Mouse (Mus musculus): ENCODE measurements around the gene Pip4k2c. TPM values are rescaled to one million over a fixed set of nuclear protein-coding genes. Genes with fewer than 3 reads are reported as not detected.
A peak's percentile ranks its signal among the peaks of the same experiment; 100 is the strongest.

Pip4k2c gene
- 16.4 and 17.2 TPM in 2 replicates for polyA plus RNA-seq (2014; fragmentation: Nextera tagmentation; extraction: Ambion mirVana)

- peak within 1 kb of the TSS; percentile 87 for H3K4me3 ChIP-seq (ENCODE audit: low read depth, low read length)
- under 1% methylated on average over 47 of the region's 47 CpGs for WGBS
- H3K27ac ChIP-seq (ENCODE audit: low read depth, low read length), result no peak within 1 kb of the TSS
- DNase-seq (ENCODE audit: low spot score) (peak; percentile 95), ATAC-seq (replicated peaks; ENCODE audit: low FRiP score) (peak; percentile 99)
- no peaks in the 10 kb centered on the region for H3K27me3 ChIP-seq (ENCODE audit: control insufficient read depth, insufficient read depth, low read length)
- no peaks in the 10 kb centered on the region for H3K9me3 ChIP-seq (ENCODE audit: control insufficient read depth, low read length)
- peak within 1 kb of the TSS; percentile 95 for H3K4me2 ChIP-seq (ENCODE audit: low read depth, low read length, severe bottlenecking)
- peaks cover 8% of the 10 kb centered on the region; the same call in 1 of the 2 replicates for H3K4me1 ChIP-seq (replicated peaks; ENCODE audit: control insufficient read depth, insufficient read depth, low read length)
- H3K9ac ChIP-seq (ENCODE audit: low read length), result peak within 1 kb of the TSS; percentile 81
- no peaks in the 10 kb centered on the region; the same call in 1 of the 2 replicates for H3K36me3 ChIP-seq (ENCODE audit: control insufficient read depth, insufficient read depth, low read length)
These were observed at the start of gene Pip4k2c for GRCm38 (mm10) chr10:127211414-127211854. Gene Pip4k2c, minus strand, starts transcription at chr10:127211585.

GRCm38 (mm10) chr10:127258489-127258888 is 47.1 kb upstream of the Pip4k2c start:
- WGBS, result 91% methylated on average over 8 of the region's 8 CpGs
- Histone ChIP-seq H3K27me3 (ENCODE audit: control insufficient read depth, insufficient read depth, low read length) (peaks cover 4% of the 10 kb centered on the region; the same call in 1 of the 2 replicates), H3K36me3 (ENCODE audit: control insufficient read depth, insufficient read depth, low read length) (no peaks in the 10 kb centered on the region), H3K27ac (ENCODE audit: low read depth, low read length) (no peak overlapping the region), H3K4me3 (ENCODE audit: low read depth, low read length) (no peak overlapping the region), H3K9ac (ENCODE audit: low read length) (no peak overlapping the region), H3K4me2 (ENCODE audit: low read depth, low read length, severe bottlenecking) (no peak overlapping the region), H3K9me3 (ENCODE audit: control insufficient read depth, low read length) (no peaks in the 10 kb centered on the region), H3K4me1 (replicated peaks; ENCODE audit: control insufficient read depth, insufficient read depth, low read length) (peaks cover 8% of the 10 kb centered on the region)
- ATAC-seq (replicated peaks; ENCODE audit: low FRiP score) (no peak), DNase-seq (ENCODE audit: low spot score) (no peak)

- no peak for ATAC-seq (replicated peaks; ENCODE audit: low FRiP score)
- Histone ChIP-seq H3K9me3 (ENCODE audit: control insufficient read depth, low read length) (no peaks in the 10 kb centered on the region), H3K9ac (ENCODE audit: low read length) (no peak overlapping the region)
These were observed 46.4 kb upstream of the Pip4k2c start for GRCm38 (mm10) chr10:127257790-127258189.

GRCm38 (mm10) chr10:127255625-127256345 is 44.4 kb upstream of the Pip4k2c start:
- Histone ChIP-seq H3K36me3 (ENCODE audit: control insufficient read depth, insufficient read depth, low read length) (no peaks in the 10 kb centered on the region), H3K9me3 (ENCODE audit: control insufficient read depth, low read length) (no peaks in the 10 kb centered on the region), H3K4me3 (ENCODE audit: low read depth, low read length) (0 out of 2 replicates have a peak overlapping the region, but pooled peaks have one; percentile 9), H3K27ac (ENCODE audit: low read depth, low read length) (no peak overlapping the region), H3K4me2 (ENCODE audit: low read depth, low read length, severe bottlenecking) (peak overlapping the region; percentile 32; the same call in 1 of the 2 replicates), H3K4me1 (replicated peaks; ENCODE audit: control insufficient read depth, insufficient read depth, low read length) (0 out of 2 replicates have a peak, but pooled peaks cover under 1% of the 10 kb centered on the region), H3K27me3 (ENCODE audit: control insufficient read depth, insufficient read depth, low read length) (no peaks in the 10 kb centered on the region), H3K9ac (ENCODE audit: low read length) (no peak overlapping the region)
- peak; percentile 81 for DNase-seq (ENCODE audit: low spot score)
- ATAC-seq (replicated peaks; ENCODE audit: low FRiP score), result peak; percentile 72
- WGBS, result 22% methylated on average over 14 of the region's 14 CpGs

More at GRCm38 (mm10) chr10:127257790-127258189, 46.4 kb upstream of the Pip4k2c start:
- no peak for DNase-seq (ENCODE audit: low spot score)
- Histone ChIP-seq H3K4me3 (ENCODE audit: low read depth, low read length) (no peak overlapping the region), H3K4me2 (ENCODE audit: low read depth, low read length, severe bottlenecking) (no peak overlapping the region), H3K27ac (ENCODE audit: low read depth, low read length) (no peak overlapping the region), H3K36me3 (ENCODE audit: control insufficient read depth, insufficient read depth, low read length) (no peaks in the 10 kb centered on the region), H3K4me1 (replicated peaks; ENCODE audit: control insufficient read depth, insufficient read depth, low read length) (peaks cover 8% of the 10 kb centered on the region), H3K27me3 (ENCODE audit: control insufficient read depth, insufficient read depth, low read length) (peaks cover 2% of the 10 kb centered on the region; the same call in 1 of the 2 replicates)
- 86% methylated on average over 6 of the region's 6 CpGs for WGBS

GRCm38 (mm10) chr10:127250810-127251209 is 39.4 kb upstream of the Pip4k2c start:
- 89% methylated on average over 5 of the region's 5 CpGs for WGBS
- ATAC-seq (replicated peaks; ENCODE audit: low FRiP score), result no peak

GRCm38 (mm10) chr10:127238241-127238824 is 26.9 kb upstream of the Pip4k2c start:
- H3K4me2 ChIP-seq (ENCODE audit: low read depth, low read length, severe bottlenecking), result no peak overlapping the region
- ATAC-seq (replicated peaks; ENCODE audit: low FRiP score), result no peak
- H3K27me3 ChIP-seq (ENCODE audit: control insufficient read depth, insufficient read depth, low read length), result no peaks in the 10 kb centered on the region
- no peak for DNase-seq (ENCODE audit: low spot score)
- no peaks in the 10 kb centered on the region for H3K9me3 ChIP-seq (ENCODE audit: control insufficient read depth, low read length)
- no peaks in the 10 kb centered on the region; the same call in 1 of the 2 replicates for H3K4me1 ChIP-seq (replicated peaks; ENCODE audit: control insufficient read depth, insufficient read depth, low read length)
- no peaks in the 10 kb centered on the region for H3K36me3 ChIP-seq (ENCODE audit: control insufficient read depth, insufficient read depth, low read length)
- H3K4me3 ChIP-seq (ENCODE audit: low read depth, low read length), result no peak overlapping the region
- no peak overlapping the region for H3K9ac ChIP-seq (ENCODE audit: low read length)
- WGBS, result 75% methylated on average over 18 of the region's 18 CpGs
- no peak overlapping the region for H3K27ac ChIP-seq (ENCODE audit: low read depth, low read length)

More at GRCm38 (mm10) chr10:127250810-127251209, 39.4 kb upstream of the Pip4k2c start:
- Histone ChIP-seq H3K27ac (ENCODE audit: low read depth, low read length) (no peak overlapping the region), H3K36me3 (ENCODE audit: control insufficient read depth, insufficient read depth, low read length) (no peaks in the 10 kb centered on the region), H3K9ac (ENCODE audit: low read length) (no peak overlapping the region), H3K4me3 (ENCODE audit: low read depth, low read length) (no peak overlapping the region), H3K27me3 (ENCODE audit: control insufficient read depth, insufficient read depth, low read length) (no peaks in the 10 kb centered on the region), H3K4me1 (replicated peaks; ENCODE audit: control insufficient read depth, insufficient read depth, low read length) (no peaks in the 10 kb centered on the region), H3K4me2 (ENCODE audit: low read depth, low read length, severe bottlenecking) (no peak overlapping the region), H3K9me3 (ENCODE audit: control insufficient read depth, low read length) (no peaks in the 10 kb centered on the region)
- no peak for DNase-seq (ENCODE audit: low spot score)

- ATAC-seq (replicated peaks; ENCODE audit: low FRiP score) (no peak), DNase-seq (ENCODE audit: low spot score) (no peak)
- no peaks in the 10 kb centered on the region for H3K36me3 ChIP-seq (ENCODE audit: control insufficient read depth, insufficient read depth, low read length)
These were observed 25.2 kb upstream of the Pip4k2c start for GRCm38 (mm10) chr10:127236541-127236940.

GRCm38 (mm10) chr10:127233141-127233540 is 21.8 kb upstream of the Pip4k2c start:
- Histone ChIP-seq H3K4me3 (ENCODE audit: low read depth, low read length) (no peak overlapping the region), H3K27ac (ENCODE audit: low read depth, low read length) (no peak overlapping the region), H3K9me3 (ENCODE audit: control insufficient read depth, low read length) (no peaks in the 10 kb centered on the region), H3K9ac (ENCODE audit: low read length) (no peak overlapping the region), H3K27me3 (ENCODE audit: control insufficient read depth, insufficient read depth, low read length) (no peaks in the 10 kb centered on the region), H3K36me3 (ENCODE audit: control insufficient read depth, insufficient read depth, low read length) (no peaks in the 10 kb centered on the region), H3K4me2 (ENCODE audit: low read depth, low read length, severe bottlenecking) (no peak overlapping the region), H3K4me1 (replicated peaks; ENCODE audit: control insufficient read depth, insufficient read depth, low read length) (no peaks in the 10 kb centered on the region; the same call in 1 of the 2 replicates)
- WGBS, result 75% methylated on average over 9 of the region's 9 CpGs
- DNase-seq (ENCODE audit: low spot score) (no peak), ATAC-seq (replicated peaks; ENCODE audit: low FRiP score) (no peak)

More at GRCm38 (mm10) chr10:127236541-127236940, 25.2 kb upstream of the Pip4k2c start:
- Histone ChIP-seq H3K27ac (ENCODE audit: low read depth, low read length) (no peak overlapping the region), H3K4me2 (ENCODE audit: low read depth, low read length, severe bottlenecking) (no peak overlapping the region), H3K27me3 (ENCODE audit: control insufficient read depth, insufficient read depth, low read length) (no peaks in the 10 kb centered on the region), H3K9me3 (ENCODE audit: control insufficient read depth, low read length) (no peaks in the 10 kb centered on the region), H3K4me3 (ENCODE audit: low read depth, low read length) (no peak overlapping the region), H3K9ac (ENCODE audit: low read length) (no peak overlapping the region), H3K4me1 (replicated peaks; ENCODE audit: control insufficient read depth, insufficient read depth, low read length) (no peaks in the 10 kb centered on the region; the same call in 1 of the 2 replicates)
- 54% methylated on average over 9 of the region's 9 CpGs for WGBS

Measured in forebrain, embryonic 11.5 days (tissue).